Mouse (Mus musculus) myocyte (in vitro differentiated cells): Measurements from ENCODE around the gene Palm. TPM values are rescaled to one million over a fixed set of nuclear protein-coding genes. Genes with fewer than 3 reads are reported as not detected.
A peak's percentile ranks its signal among the peaks of the same experiment; 100 is the strongest.

Source experiments
- H3K27me3 ChIP-seq: one replicate; pipeline ENCODE4 v1.6.1; 2011; ENCODE audit not compliant: control insufficient read depth, insufficient read depth, insufficient read length
- H3K36me3 ChIP-seq: one replicate; pipeline ENCODE4 v1.6.1; 2011; ENCODE audit not compliant: control insufficient read depth, insufficient read depth
- H3K4me2 ChIP-seq: one replicate; pipeline ENCODE4 v1.6.1; 2011; ENCODE audit warnings: low read depth, control low read depth
- H3K4me3 ChIP-seq: one replicate; pipeline ENCODE4 v1.5.1; 2011; ENCODE audit warnings: mild to moderate bottlenecking, control low read depth, moderate library complexity
- H3K79me2 ChIP-seq: one replicate; pipeline ENCODE4 v1.6.1; 2011; ENCODE audit not compliant: control insufficient read depth, insufficient read depth
- H3ac ChIP-seq: one replicate; pipeline ENCODE4 v1.6.1; 2011; ENCODE audit not compliant: control insufficient read depth, insufficient read length
- CEBPB ChIP-seq: IDR thresholded peaks from 2 replicates; pipeline ENCODE4 v1.6.1; 2011; ENCODE audit warnings: mild to moderate bottlenecking, moderate library complexity; ENCODE audit not compliant: poor library complexity, insufficient read depth, severe bottlenecking
- E2F4 ChIP-seq: IDR thresholded peaks from one replicate; pipeline ENCODE4 v1.6.1; 2011; ENCODE audit warnings: mild to moderate bottlenecking, control low read depth, moderate library complexity; ENCODE audit not compliant: insufficient read depth
- MAX ChIP-seq: IDR thresholded peaks from one replicate; pipeline ENCODE4 v1.6.1; 2011; ENCODE audit warnings: low read depth, mild to moderate bottlenecking, control low read depth
- MYOD1 ChIP-seq, 3 experiments: IDR thresholded peaks; one replicate each; pipeline ENCODE4 v1.6.1; 2011; ENCODE audit warnings: control low read depth in 2 of 3, low read depth in 2 of 3, mild to moderate bottlenecking in 2 of 3, moderate library complexity in 1 of 3; ENCODE audit not compliant: insufficient read length in 2 of 3, control insufficient read depth in 1 of 3
- MYOG ChIP-seq, 3 experiments: IDR thresholded peaks; one replicate each; pipeline ENCODE4 v1.6.1; 2011; ENCODE audit warnings: control low read depth in 2 of 3, low read depth in 2 of 3, mild to moderate bottlenecking in 2 of 3; ENCODE audit not compliant: insufficient read length in 2 of 3, control insufficient read depth in 1 of 3, insufficient read depth in 1 of 3
- POLR2A ChIP-seq: IDR thresholded peaks from one replicate; pipeline ENCODE4 v1.6.1; 2011; ENCODE audit warnings: low read depth, mild to moderate bottlenecking, control low read depth, moderate library complexity; ENCODE audit not compliant: insufficient read length
- POLR2AphosphoS2 ChIP-seq: IDR thresholded peaks from one replicate; pipeline ENCODE4 v1.6.1; 2011; ENCODE audit warnings: low read depth, control low read depth; ENCODE audit not compliant: insufficient read length
- REST ChIP-seq: IDR thresholded peaks from one replicate; pipeline ENCODE4 v1.6.1; 2011; ENCODE audit warnings: mild to moderate bottlenecking, control low read depth, moderate library complexity; ENCODE audit not compliant: insufficient read depth, insufficient read length
- SRF ChIP-seq: IDR thresholded peaks from one replicate; pipeline ENCODE4 v1.6.1; 2011; ENCODE audit warnings: low read depth; ENCODE audit not compliant: control insufficient read depth, insufficient read length
- TCF12 ChIP-seq: IDR thresholded peaks from one replicate; pipeline ENCODE4 v1.6.1; 2011; ENCODE audit warnings: mild to moderate bottlenecking, control low read depth; ENCODE audit not compliant: poor library complexity, insufficient read depth, severe bottlenecking
- TCF3 ChIP-seq: IDR thresholded peaks from one replicate; pipeline ENCODE4 v1.6.1; 2011; ENCODE audit warnings: low read depth, control low read depth; ENCODE audit not compliant: insufficient read length
- USF1 ChIP-seq: IDR thresholded peaks from one replicate; pipeline ENCODE4 v1.6.1; 2011; ENCODE audit warnings: low read depth, mild to moderate bottlenecking, control low read depth, moderate library complexity
- polyA plus RNA-seq: library from polyadenylated mRNA; unstranded; fragments of >200 nt; fragmentation: generic; extraction: Trizol; gene quantifications from one replicate; pipeline ENCODE4 v1.2.1, GENCODE M21; 2012; ENCODE audit warnings: missing spikeins

The Palm gene
- polyA plus RNA-seq, 1 experiment: 70.0 TPM

- Histone ChIP-seq H3ac (no peak overlapping the region), H3K79me2 (peaks cover 21% of the 10 kb centered on the region), H3K27me3 (no peaks in the 10 kb centered on the region), H3K36me3 (no peaks in the 10 kb centered on the region), H3K4me2 (no peak overlapping the region), H3K4me3 (no peak overlapping the region)
- no peak for TF ChIP-seq SRF
- no peak for TF ChIP-seq TCF12
- no peak for TF ChIP-seq REST
- TF ChIP-seq MYOG (IDR thresholded peaks at IDR 0.05; ENCODE audit: control insufficient read depth in 1 of 3, insufficient read depth in 1 of 3, insufficient read length in 2 of 3, low read depth in 2 of 3): no peak
- no peak for TF ChIP-seq E2F4
- TF ChIP-seq MYOD1 (IDR thresholded peaks at IDR 0.05; ENCODE audit: control insufficient read depth in 1 of 3, insufficient read length in 2 of 3, low read depth in 2 of 3): no peak
- no peak for TF ChIP-seq CEBPB
- TF ChIP-seq USF1: no peak
Measured at GRCm38 (mm10) chr10:79798289-79798928, 5.0 kb downstream of the Palm start.

GRCm38 (mm10) chr10:79800508-79800907 is 7.1 kb downstream of the Palm start:
- peaks cover 21% of the 10 kb centered on the region for H3K79me2 ChIP-seq
- H3K4me2 ChIP-seq: no peak overlapping the region
- no peaks in the 10 kb centered on the region for H3K27me3 ChIP-seq
- TF ChIP-seq USF1 (no peak), POLR2AphosphoS2 (no peak), MAX (no peak), E2F4 (no peak), SRF (no peak), MYOD1 (IDR thresholded peaks at IDR 0.05; ENCODE audit: control insufficient read depth in 1 of 3, insufficient read length in 2 of 3, low read depth in 2 of 3) (no peak), POLR2A (no peak), CEBPB (no peak), REST (no peak), TCF12 (no peak), TCF3 (no peak), MYOG (IDR thresholded peaks at IDR 0.05; ENCODE audit: control insufficient read depth in 1 of 3, insufficient read depth in 1 of 3, insufficient read length in 2 of 3, low read depth in 2 of 3) (no peak)
- no peaks in the 10 kb centered on the region for H3K36me3 ChIP-seq
- no peak overlapping the region for H3K4me3 ChIP-seq
- H3ac ChIP-seq: no peak overlapping the region

- Histone ChIP-seq H3K79me2 (peaks cover 21% of the 10 kb centered on the region), H3ac (no peak overlapping the region), H3K4me3 (no peak overlapping the region), H3K27me3 (no peaks in the 10 kb centered on the region), H3K4me2 (peak overlapping the region; percentile 38), H3K36me3 (no peaks in the 10 kb centered on the region)
- TF ChIP-seq MYOG (IDR thresholded peaks at IDR 0.05; ENCODE audit: control insufficient read depth in 1 of 3, insufficient read depth in 1 of 3, insufficient read length in 2 of 3, low read depth in 2 of 3) (no peak), POLR2A (no peak), MAX (no peak), CEBPB (no peak), MYOD1 (IDR thresholded peaks at IDR 0.05; ENCODE audit: control insufficient read depth in 1 of 3, insufficient read length in 2 of 3, low read depth in 2 of 3) (no peak), E2F4 (no peak), SRF (no peak), REST (no peak), TCF3 (no peak), USF1 (no peak), POLR2AphosphoS2 (no peak), TCF12 (no peak)
Measured at GRCm38 (mm10) chr10:79801837-79802236, 8.5 kb downstream of the Palm start.

- Histone ChIP-seq H3K79me2 (peaks cover 21% of the 10 kb centered on the region), H3K27me3 (no peaks in the 10 kb centered on the region), H3K4me3 (no peak overlapping the region), H3ac (no peak overlapping the region), H3K4me2 (peak overlapping the region; percentile 38), H3K36me3 (no peaks in the 10 kb centered on the region)
- peak; percentile 57 for TF ChIP-seq CEBPB
- TF ChIP-seq MAX: no peak
- no peak for TF ChIP-seq MYOD1 (IDR thresholded peaks at IDR 0.05; ENCODE audit: control insufficient read depth in 1 of 3, insufficient read length in 2 of 3, low read depth in 2 of 3)
- TF ChIP-seq TCF12: no peak
- TF ChIP-seq POLR2A: no peak
- no peak for TF ChIP-seq SRF
- TF ChIP-seq USF1: no peak
Measured at GRCm38 (mm10) chr10:79802331-79802971, 9.1 kb downstream of the Palm start.

GRCm38 (mm10) chr10:79803716-79804323 is 10.4 kb downstream of the Palm start:
- Histone ChIP-seq H3K4me3 (no peak overlapping the region), H3K79me2 (peaks cover 8% of the 10 kb centered on the region), H3K4me2 (no peak overlapping the region), H3ac (no peak overlapping the region), H3K27me3 (no peaks in the 10 kb centered on the region), H3K36me3 (peaks cover 5% of the 10 kb centered on the region)
- TF ChIP-seq POLR2AphosphoS2 (no peak), SRF (no peak), TCF3 (no peak), MYOD1 (IDR thresholded peaks at IDR 0.05; ENCODE audit: control insufficient read depth in 1 of 3, insufficient read length in 2 of 3, low read depth in 2 of 3) (no peak), TCF12 (no peak), CEBPB (no peak), E2F4 (no peak), USF1 (no peak)
